Mouse (Mus musculus) spleen, adult 2 months (tissue): ENCODE measurements at regions not wholly inside any gene's neighbourhood (a gene's known extent, or its start where the extent isn't known, plus 50 kb on each side); places are given as distances from the start of the nearest gene placed in this dataset.

Experiments used
- CTCF ChIP-seq: fragments of 200-500 bp; IDR thresholded peaks from 2 replicates; pipeline ENCODE4 v1.5.1; 2011; ENCODE audit warnings: mild to moderate bottlenecking, inconsistent platforms; ENCODE audit not compliant: insufficient read depth, insufficient read length, insufficient replicate concordance; ENCODE audit errors: extremely low read depth
- POLR2A ChIP-seq: fragments of 200-500 bp; IDR thresholded peaks from 2 replicates; pipeline ENCODE4 v1.6.1; 2011; ENCODE audit warnings: low read depth, low read length, inconsistent platforms

DNA sequence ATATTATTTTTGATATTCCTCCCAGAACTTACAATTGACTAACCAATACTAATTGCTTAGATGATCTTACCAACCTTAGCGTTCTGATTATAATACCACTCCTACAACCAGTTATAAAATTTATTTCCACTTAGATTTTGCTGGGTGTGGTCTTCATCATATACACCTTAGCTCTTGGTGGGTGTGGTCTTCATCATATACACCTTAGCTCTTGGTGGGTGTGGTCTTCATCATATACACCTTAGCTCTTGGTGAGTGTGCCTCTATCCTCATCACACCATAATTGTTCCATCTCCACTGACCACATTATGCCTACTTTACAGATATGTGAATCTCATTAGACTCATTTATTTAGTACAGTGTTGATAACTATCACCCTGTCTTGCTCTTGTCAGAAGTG, 501.7 kb downstream of the Basp1 start:
- TF ChIP-seq CTCF = no peak
- TF ChIP-seq POLR2A = no peak
